Mouse (Mus musculus): ENCODE data around the gene Zan.

Gene Zan

DNA sequence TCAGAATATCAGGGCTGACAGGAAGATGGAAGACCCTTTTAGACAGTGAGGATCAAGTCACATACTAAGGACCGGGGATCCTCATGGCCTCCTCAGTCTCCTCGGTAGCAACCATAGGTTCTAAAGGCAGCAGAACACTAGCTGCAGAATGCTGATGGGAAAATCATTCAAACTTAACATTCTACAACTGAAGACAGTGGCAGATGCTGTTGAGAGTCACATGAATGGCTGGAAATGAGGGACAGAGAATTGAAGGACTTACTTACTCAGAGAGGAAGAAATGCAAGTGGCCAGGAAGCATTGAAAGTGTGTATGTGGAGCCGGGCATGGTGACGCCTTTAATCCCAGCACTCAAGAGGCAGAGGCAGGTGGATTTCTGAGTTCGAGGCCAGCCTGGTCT, at the start of gene Zan:
Zan (minus strand) TSS at position 101 of the 400 bp plus-strand sequence.
- no peak for DNase-seq (ENCODE audit: low spot score)

GRCm38 (mm10) chr5:137526192-137526936, 49.5 kb upstream of the Zan start:
- DNase-seq (ENCODE audit: low spot score): peak; percentile 53

DNA sequence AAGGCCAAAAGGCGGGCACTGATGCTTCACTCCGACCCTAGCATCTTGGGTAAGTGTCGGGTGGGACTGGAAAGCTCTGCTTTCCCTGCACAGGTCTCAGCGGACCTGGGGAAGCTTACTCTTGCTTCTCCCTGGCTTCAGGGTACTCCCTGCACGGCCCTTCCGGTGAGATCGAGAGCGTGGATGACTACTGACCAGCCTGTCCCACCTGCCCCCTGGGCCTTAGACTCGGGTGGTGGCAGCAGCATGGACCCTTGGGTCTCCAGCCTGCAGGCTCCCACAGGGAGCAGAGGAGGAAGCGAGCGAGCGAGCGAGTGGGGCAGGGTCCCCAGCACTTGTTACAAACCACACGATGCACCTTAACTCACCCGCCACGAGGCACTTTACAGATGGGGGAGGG, 48.6 kb upstream of the Zan start:
- DNase-seq (ENCODE audit: low spot score): no peak

DNA sequence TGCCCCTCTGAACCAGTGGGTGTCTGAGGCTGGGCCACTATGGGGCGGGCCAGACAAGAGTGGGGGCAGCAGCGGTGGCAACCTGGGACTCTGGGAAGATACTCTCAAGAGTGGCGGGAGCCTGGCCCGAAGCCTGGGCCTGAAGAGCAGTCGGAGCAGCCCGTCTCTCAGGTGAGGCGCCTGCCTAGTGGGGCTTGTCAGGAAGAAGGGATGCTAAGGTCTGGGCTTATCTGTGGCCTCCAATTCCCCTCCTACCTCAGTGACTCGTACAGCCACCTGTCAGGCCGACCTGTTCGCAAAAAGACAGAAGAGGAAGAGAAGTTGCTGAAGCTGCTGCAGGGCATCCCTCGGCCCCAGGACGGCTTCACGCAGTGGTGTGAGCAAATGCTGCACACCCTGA, 47.8 kb upstream of the Zan start:
- no peak for DNase-seq (ENCODE audit: low spot score)

GRCm38 (mm10) chr5:137524251-137524515, 47.3 kb upstream of the Zan start:
- no peak for DNase-seq (ENCODE audit: low spot score)

- DNase-seq (ENCODE audit: low spot score): no peak
Observed at GRCm38 (mm10) chr5:137523396-137524250, 46.8 kb upstream of the Zan start.

DNA sequence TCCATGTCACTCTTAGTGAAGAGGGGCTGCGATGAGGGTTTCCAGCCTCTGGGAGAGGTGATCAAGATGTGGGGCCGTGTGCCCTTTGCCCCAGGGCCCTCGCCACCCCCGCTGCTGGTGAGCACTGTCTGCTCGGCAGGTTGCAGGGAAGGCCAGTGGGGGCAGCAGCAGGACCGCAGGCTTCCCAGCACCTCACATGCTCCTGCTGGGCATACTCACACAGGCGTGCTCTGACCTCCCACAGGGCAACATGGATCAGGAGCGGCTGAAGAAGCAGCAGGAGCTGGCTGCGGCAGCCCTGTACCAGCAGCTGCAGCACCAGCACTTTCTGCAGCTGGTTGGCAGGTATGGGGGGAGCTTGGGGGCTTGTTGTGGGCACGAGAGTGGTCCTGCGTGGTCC, 45.8 kb upstream of the Zan start:
- no peak for DNase-seq (ENCODE audit: low spot score)

- DNase-seq (ENCODE audit: low spot score): no peak
Observed at GRCm38 (mm10) chr5:137521861-137522260, 45.0 kb upstream of the Zan start.

DNA sequence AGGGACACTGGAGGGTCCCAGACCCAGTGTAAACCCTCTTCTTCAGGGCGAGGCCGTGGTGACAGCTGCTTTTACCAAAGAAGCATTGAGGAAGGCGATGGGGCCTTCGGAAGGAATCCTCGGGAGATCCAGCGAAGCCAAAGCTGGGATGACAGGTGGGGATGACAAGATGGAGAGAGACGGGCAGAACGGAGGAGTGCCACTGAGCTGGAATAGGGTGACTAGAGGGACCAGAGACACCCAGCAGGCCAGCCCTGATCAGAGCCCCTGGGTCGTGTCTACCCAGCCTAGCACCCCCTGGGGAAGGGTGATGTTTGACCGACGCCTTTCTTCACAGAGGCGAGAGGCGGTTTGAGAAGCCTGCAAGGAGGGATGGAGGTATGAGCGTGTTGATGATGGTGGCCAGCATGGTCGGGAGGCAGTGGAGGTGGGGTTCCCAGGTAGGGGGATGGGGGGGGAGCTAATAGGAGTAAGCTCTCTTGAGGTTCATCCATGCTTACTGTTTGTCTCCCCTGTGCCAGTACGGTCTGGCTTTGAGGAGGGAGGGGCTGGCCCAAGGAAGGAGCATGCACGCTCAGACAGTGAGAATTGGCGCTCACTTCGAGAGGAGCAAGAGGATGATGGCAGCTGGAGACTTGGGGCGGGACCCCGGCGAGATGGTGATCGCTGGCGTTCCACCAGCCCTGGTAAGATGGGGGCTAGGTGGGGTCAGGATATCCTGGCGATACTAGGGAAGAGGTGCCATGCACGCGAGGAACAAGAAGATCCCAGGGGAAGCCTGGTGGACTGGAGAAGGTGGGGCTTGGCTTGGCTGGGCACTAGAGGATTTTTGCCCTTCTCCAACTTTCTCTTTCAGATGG, 43.1 kb upstream of the Zan start:
- DNase-seq (ENCODE audit: low spot score): no peak

DNA sequence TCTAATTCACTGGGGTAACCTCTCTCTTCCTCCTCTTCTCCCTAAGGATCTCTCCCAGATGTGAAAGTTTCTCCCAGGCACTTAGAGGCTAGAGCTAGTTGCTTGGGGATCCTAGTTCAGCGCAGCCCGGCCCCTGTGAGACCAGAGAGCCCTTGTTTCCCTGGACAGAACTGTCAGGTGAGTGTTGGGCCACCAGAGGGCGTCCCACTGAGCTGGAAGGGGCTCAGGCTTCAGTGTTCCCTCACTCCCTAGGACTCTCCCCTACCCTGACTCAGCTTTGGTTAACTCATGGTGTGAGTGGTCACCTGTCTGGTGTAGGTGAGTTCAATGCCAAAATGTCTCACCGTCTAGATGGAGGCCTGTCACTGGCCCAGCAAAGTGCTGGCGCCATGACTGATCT, 41.6 kb upstream of the Zan start, which contains the start of gene Gigyf1:
Gigyf1 (plus strand) TSS at position 113 of the 400 bp plus-strand sequence.
- no peak for DNase-seq (ENCODE audit: low spot score)

GRCm38 (mm10) chr5:137514811-137515210, 37.9 kb upstream of the Zan start:
- DNase-seq (ENCODE audit: low spot score): no peak

GRCm38 (mm10) chr5:137513951-137514721, 37.3 kb upstream of the Zan start:
- DNase-seq (ENCODE audit: low spot score): peak; percentile 49

DNA sequence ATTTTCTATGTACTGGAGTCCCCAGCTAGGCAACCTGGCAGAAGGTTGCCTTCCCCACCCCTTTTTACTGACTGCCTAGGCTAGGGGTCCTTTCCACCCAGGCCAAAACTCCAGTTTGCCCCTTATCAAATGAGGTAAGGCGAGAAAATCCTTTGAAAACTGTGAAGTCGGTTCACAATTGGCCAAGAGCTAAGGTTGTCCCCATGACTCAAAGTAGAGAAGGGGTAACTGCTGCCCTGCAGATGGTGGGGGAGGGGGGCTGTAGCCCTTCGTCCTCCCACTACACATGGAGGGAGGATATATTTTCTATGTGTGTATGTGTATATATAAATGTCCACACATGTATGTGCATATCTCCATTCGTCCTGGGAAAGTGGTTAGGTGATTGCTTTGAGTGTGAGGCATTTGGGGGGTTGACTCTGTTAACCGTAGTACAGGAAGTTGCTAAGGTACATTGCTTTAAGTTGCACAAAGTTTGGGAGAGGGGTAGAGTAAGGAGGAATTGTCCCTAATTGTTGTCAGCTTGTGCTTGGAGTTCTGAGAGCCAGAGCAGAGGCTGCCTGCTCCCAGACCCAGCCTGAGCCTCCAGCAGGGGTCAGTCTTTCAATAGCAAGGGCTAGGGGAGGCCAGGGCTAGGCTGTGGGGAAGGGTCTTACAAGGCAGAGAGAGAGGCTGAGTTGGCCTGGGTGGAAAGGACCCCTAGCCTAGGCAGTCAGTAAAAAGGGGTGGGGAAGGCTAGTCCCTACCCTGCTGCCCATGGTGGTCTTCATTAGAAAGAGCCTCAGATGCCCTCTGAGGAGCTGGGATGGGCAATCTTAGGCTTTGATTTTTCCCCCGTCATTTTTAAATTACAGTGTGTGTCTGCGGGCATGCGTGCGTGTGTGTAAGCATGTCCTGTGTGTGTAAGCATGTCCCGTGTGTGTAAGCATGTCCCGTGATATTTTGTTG, 36.3 kb upstream of the Zan start:
- DNase-seq (ENCODE audit: low spot score): peak; percentile 60

DNA sequence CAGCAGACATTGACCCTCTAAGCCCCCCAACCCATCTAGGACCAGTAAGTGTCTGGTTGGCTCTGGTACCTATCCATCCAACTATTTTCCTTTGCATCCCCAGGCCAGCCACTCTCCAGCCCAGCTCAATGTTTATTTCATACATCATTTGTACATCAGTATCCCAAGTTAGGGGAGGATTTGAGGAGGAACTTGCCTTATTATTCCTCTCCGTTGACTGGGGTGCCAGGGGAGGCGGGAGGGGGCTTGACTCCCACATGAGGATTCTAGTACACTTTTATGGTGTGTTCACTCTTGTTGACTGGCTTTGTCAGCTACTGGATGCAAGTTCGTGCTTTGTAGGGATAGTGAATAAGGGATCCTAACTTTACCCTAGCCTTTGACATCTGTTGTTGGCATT, 34.8 kb upstream of the Zan start:
- DNase-seq (ENCODE audit: low spot score): no peak

- no peak for DNase-seq (ENCODE audit: low spot score)
Observed at GRCm38 (mm10) chr5:137510573-137511390, 33.9 kb upstream of the Zan start.

DNA sequence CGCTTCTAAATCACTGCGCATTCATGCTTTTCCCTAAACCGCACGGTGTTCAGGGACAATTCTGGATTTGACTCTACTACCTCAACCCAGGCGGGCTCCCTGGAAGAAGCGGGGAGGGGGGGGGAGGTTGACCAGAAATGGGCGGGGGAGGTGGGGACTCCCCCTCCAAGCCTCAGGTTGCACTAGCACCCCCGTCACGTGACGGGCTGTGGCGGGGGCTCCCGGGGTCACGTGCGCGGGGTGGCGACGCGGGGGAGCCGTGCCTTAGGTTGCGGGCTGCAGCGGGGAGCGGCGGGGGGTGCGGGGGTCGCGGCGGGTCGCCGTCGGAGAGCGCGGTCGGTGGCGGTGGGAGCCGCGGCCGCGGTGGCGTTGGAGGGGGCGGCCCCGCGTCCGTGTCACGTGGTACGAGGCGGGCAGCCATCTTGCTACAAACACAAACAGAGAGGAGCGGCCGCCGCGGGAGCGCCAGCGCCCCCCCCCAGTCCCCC, 33.2 kb upstream of the Zan start:
- peak; percentile 67 for DNase-seq (ENCODE audit: low spot score)

GRCm38 (mm10) chr5:137504041-137504440, 27.2 kb upstream of the Zan start:
- peak; percentile 50 for DNase-seq (ENCODE audit: low spot score)

DNA sequence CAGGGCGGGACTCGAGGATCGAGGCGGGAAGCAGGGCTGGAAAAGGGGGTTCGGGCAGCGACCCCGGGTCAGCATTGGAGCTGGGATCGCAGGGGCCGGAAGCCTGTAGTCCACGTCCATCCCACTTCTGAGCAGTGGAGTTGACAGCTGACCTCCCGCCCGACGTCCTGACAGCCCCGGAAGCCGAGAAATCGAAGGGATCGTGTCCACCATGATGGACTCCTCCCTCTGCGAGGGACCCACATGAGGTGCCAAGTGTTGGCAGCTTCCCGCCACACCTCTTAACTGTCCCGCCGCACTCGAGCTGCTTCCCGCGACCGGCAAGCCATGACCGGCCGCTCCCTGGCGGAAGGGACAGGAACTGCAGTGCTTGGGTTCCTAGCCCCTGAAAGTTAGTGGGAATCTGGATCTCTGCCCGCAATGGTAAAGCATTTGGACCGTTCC, 25.8 kb upstream of the Zan start:
- DNase-seq (ENCODE audit: low spot score): peak; percentile 95
